Mouse (Mus musculus): ENCODE data around the gene Sun2. TPM values are rescaled to one million over a fixed set of nuclear protein-coding genes. Genes with fewer than 3 reads are reported as not detected.

The Sun2 gene
- polyA plus RNA-seq (2012; rRNA removed): 46.5 and 47.9 TPM in 2 replicates

DNA sequence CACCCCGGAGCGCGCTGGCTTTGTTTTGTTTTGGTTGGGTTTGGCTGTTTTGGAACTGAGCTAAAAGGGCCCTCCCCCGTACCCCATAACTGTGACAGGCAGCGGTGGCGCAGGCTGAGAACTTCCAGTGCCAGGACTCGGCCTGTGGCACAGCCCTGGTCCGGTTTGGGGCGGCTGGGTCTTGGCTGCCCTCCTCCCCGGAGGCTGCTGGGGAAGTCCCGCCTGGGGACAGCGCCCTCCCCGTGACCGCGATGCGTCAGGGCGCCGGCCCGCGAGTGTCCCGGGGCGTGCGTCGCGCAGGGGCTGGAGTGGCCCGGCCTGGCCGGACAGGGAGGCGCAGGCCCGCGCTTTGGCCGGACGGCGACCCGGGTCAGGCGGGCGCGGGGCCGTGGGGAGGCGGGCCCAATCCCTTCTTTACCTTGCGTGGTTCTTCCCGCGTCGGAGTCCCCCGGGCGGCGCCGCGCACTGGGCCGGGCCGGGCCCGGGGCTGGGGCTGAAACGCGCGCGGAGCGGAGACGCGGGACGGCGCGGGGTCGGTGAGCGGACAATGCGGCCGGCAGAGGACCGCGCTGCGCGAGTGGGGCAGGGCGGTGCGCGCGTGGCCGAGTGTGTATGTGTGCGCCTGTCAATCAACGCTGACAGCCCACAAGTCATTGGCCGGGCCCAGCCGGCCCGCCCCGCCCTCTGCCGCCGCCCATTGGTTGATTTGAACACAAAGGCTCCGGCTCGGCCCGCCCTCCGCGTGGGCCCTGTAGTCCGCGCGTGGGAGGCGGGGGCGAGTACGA is at the start of gene Sun2:
TSS of gene Sun2 (minus strand) at position 616 of the 785 bp plus-strand sequence.
- TF ChIP-seq POLR2A (IDR thresholded peaks at IDR 0.05; ENCODE audit: borderline replicate concordance, extremely low read depth, insufficient read depth, insufficient read length, poor library complexity, severe bottlenecking): peak; percentile 56; the same call in 1 of the 2 replicates
- TF ChIP-seq CTCF (IDR thresholded peaks at IDR 0.05; ENCODE audit: borderline replicate concordance, extremely low read depth, insufficient read depth, insufficient read length): no peak
- DNase-seq (ENCODE audit: low read depth): peak; percentile 97

DNA sequence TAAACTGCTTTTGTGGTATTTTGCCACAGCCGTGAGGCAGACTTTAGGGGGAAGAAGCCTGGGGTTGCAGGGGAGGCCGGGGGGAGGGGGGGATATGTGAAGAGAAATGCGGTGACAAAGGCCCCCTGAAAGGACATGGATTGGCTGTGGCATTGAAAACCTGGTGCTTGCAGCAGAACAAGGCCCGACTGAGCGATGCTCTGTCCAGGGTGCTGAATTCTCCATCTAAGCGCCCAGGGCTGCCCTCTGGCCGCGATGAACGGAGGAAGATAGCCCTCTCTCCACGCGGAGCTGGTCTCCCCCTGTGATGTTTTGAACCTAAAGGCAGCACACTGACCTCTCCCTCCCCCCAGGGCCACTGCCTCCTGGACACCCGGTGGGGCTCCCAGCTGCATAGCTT is 49.2 kb upstream of the Sun2 start:
- peak; percentile 62 for DNase-seq (ENCODE audit: low read depth)
- no peak for TF ChIP-seq POLR2A (IDR thresholded peaks at IDR 0.05; ENCODE audit: borderline replicate concordance, extremely low read depth, insufficient read depth, insufficient read length, poor library complexity, severe bottlenecking)
- TF ChIP-seq CTCF (IDR thresholded peaks at IDR 0.05; ENCODE audit: borderline replicate concordance, extremely low read depth, insufficient read depth, insufficient read length): no peak

DNA sequence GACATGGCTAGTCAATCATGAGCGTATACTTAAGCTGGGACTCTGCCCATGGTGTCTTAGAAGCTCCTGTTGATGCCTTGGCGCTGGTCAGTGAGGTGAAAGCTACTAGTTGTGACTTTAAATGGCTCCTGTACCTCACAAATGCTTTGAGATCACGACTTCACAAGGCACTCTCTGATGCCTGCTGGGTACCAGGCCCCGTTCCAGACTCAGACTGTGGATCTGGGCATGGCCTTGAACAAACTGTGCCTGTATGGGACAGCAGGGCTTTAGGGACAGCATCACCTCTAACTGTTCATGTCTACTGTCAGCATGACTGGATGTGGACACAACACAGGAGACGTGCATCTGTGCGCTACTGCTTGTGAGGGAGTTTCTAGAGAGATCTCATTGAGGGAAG is 48.6 kb upstream of the Sun2 start:
- no peak for DNase-seq (ENCODE audit: low read depth)
- TF ChIP-seq POLR2A (IDR thresholded peaks at IDR 0.05; ENCODE audit: borderline replicate concordance, extremely low read depth, insufficient read depth, insufficient read length, poor library complexity, severe bottlenecking): no peak
- no peak for TF ChIP-seq CTCF (IDR thresholded peaks at IDR 0.05; ENCODE audit: borderline replicate concordance, extremely low read depth, insufficient read depth, insufficient read length)

DNA sequence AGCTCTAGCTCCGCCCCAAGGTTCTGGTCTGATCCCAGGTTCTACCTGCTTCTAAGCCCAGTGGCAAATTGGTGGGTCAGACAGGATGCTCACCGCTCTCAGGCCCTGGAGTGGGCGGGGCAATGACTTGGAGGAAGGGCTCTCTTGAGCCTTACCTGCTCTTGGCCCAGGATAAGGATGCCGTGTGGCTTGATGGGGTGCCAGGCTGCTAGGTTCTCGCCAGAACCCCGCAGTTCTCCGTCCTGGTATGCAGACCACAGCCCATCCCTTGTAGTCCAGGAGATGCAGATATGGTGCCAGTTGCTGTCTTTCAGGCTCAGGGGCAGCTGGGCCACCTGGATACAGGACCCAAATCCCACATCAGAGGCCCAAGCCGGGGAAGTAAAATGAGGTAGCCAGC is 47.8 kb upstream of the Sun2 start:
- no peak for TF ChIP-seq POLR2A (IDR thresholded peaks at IDR 0.05; ENCODE audit: borderline replicate concordance, extremely low read depth, insufficient read depth, insufficient read length, poor library complexity, severe bottlenecking)
- DNase-seq (ENCODE audit: low read depth): no peak

DNA sequence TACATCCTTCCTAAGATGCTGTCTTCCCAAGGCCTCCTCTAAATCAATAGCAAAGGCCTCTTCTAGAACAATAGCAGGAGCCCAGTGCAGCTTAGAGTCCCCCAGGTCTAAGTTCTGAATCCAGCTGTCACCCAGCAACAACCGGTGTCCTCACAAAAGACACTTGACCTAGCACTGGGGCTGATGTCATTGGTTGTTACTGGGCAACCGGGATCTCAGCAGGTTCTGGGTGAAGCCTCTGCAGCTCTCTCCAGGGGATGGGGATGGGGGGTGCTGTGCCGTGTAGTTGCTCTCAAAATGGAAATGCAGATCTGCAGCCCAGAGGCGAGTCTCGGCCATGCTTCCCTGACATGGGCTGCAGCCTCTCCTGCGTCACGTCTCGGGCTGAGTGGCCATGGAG is 45.5 kb upstream of the Sun2 start:
- DNase-seq (ENCODE audit: low read depth): peak; percentile 55
- TF ChIP-seq POLR2A (IDR thresholded peaks at IDR 0.05; ENCODE audit: borderline replicate concordance, extremely low read depth, insufficient read depth, insufficient read length, poor library complexity, severe bottlenecking) (no peak), CTCF (IDR thresholded peaks at IDR 0.05; ENCODE audit: borderline replicate concordance, extremely low read depth, insufficient read depth, insufficient read length) (no peak)

DNA sequence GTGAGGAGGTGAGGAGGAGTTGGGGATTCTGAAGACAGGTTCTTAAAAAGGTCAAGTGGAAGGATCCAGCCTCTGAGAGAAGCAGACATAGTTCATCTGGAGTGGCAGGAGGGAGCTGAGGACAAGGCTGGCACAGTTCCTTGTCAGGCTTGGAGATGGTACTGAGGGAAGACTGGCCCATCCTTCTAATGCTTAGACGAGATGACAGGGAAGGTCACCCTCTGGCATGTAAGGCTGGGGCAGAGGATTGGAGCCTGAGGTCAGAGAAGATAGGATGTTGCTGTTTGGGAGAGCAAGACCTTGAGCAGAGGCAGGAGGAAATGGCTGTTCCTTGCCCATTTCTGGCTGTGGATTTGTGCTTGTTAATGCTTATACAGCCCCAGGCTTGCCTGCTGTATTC is 42.7 kb upstream of the Sun2 start:
- no peak for DNase-seq (ENCODE audit: low read depth)
- TF ChIP-seq POLR2A (IDR thresholded peaks at IDR 0.05; ENCODE audit: borderline replicate concordance, extremely low read depth, insufficient read depth, insufficient read length, poor library complexity, severe bottlenecking) (no peak), CTCF (IDR thresholded peaks at IDR 0.05; ENCODE audit: borderline replicate concordance, extremely low read depth, insufficient read depth, insufficient read length) (no peak)

DNA sequence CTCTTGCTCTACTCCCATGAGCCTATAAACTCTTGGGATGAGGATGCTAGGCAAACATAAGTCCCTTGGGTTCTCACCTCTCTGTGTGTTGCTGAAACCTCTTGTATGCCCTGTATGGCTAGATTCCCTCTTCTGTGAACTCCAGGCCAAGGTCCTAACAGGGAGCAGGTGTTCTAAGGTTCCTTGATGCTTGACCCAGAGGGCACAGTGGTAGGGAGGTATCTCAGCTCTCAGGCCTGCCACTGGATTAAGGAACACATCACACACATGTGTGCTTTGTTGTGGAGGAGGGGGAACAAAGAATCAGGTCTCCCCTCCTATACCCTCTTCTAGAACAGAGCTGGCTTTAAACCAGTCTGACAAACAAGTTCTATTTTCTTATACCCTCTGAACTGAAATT is 35.4 kb upstream of the Sun2 start, which contains the start of gene Dnal4:
TSS of gene Dnal4 (minus strand) at position 101 of the 400 bp plus-strand sequence.
- no peak for DNase-seq (ENCODE audit: low read depth)
- TF ChIP-seq CTCF (IDR thresholded peaks at IDR 0.05; ENCODE audit: borderline replicate concordance, extremely low read depth, insufficient read depth, insufficient read length): no peak
- TF ChIP-seq POLR2A (IDR thresholded peaks at IDR 0.05; ENCODE audit: borderline replicate concordance, extremely low read depth, insufficient read depth, insufficient read length, poor library complexity, severe bottlenecking): no peak

DNA sequence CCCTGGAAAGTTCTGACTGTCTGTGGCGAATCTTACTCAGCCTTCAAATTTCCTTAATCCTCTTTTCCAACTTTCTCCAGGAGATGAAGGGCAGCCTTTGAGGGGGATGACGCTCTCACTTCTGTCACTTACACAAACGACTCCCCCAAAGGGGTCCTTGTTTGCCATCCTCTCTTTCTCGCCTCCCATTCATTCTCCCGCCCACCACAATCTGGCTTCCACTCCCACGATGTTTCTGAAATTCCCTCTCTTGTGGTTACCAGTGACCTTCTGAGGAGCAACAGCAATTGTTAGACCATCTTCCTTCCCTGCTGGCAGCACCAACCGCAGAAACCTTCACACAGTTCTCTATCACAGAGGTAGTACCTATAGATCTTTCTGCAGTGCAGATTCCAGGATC is 33.3 kb upstream of the Sun2 start:
- DNase-seq (ENCODE audit: low read depth): no peak
- no peak for TF ChIP-seq POLR2A (IDR thresholded peaks at IDR 0.05; ENCODE audit: borderline replicate concordance, extremely low read depth, insufficient read depth, insufficient read length, poor library complexity, severe bottlenecking)
- no peak for TF ChIP-seq CTCF (IDR thresholded peaks at IDR 0.05; ENCODE audit: borderline replicate concordance, extremely low read depth, insufficient read depth, insufficient read length)

DNA sequence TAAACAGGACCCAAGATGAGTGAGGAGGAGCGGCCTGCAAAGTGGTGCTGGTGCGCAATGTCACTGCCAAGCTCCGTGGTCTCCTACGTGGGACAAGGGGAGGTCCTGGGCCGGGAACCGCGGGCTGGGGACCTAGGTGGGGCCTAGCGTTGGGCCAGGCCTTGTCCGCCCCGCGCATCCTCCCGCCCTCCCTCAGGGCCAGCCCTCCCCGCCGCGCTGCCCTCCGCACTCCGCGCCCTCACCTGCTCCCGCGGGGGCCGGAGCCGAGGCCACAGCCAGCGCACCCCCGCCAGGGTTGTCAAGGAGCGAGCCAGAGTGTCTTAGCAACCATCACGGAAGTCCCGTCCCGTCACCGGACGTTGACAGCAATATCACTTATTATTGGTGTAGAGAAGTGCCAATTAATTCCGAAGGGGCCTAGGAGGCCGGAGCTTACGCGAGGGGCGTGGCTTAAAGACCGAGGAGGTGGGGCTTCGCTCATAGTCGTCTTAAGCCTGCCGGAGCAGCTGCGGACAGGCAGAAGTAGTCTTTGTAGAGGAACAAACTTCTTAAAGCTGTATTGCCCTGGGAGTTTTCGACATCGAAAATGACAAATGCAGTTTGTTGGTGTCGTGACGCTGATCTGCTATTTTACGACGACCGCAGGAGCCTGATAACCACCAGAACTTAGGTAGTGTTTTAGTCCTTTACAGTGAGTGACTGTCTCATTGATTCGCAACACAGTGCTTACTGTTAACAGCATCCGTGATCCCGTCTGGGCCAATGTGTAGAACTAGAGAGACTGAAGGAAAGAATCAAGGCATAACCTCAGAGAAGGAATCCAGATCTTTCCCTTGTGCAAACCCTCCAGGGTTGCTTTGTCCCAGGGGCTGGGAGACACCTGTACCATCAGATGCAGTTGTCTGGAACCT is 32.0 kb upstream of the Sun2 start:
- DNase-seq (ENCODE audit: low read depth): peak; percentile 99
- TF ChIP-seq CTCF (IDR thresholded peaks at IDR 0.05; ENCODE audit: borderline replicate concordance, extremely low read depth, insufficient read depth, insufficient read length) (no peak), POLR2A (IDR thresholded peaks at IDR 0.05; ENCODE audit: borderline replicate concordance, extremely low read depth, insufficient read depth, insufficient read length, poor library complexity, severe bottlenecking) (no peak; the same call in 1 of the 2 replicates)

DNA sequence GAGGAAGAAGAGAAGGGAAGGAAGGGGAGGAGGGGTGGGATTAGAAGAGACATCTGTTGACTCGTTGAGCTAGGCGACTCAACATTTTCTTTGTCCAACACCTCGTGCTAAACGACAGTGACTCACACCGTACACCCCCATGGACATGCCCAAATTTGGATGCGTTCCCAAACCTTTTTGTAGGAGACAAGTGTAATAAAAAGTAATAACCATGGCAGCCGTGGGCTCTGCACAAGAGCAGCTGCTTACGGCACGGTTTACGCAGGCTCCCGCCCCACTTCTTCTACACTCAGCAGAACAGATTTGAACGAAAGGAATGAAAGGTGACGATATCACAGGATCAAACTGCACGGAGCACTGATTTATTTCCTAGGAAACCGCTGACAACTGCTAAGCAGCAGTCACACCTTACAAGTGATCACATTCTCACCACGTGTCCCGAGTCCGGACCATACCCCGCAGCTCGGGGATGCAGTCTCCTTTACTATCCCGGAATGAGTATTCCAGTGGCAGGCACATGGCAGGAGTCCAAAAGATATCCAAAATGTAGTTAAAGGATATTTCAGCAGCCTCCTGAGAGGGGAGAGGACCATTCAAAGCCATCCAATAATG is 28.4 kb upstream of the Sun2 start:
- DNase-seq (ENCODE audit: low read depth): peak; percentile 67
- TF ChIP-seq POLR2A (IDR thresholded peaks at IDR 0.05; ENCODE audit: borderline replicate concordance, extremely low read depth, insufficient read depth, insufficient read length, poor library complexity, severe bottlenecking): no peak

DNA sequence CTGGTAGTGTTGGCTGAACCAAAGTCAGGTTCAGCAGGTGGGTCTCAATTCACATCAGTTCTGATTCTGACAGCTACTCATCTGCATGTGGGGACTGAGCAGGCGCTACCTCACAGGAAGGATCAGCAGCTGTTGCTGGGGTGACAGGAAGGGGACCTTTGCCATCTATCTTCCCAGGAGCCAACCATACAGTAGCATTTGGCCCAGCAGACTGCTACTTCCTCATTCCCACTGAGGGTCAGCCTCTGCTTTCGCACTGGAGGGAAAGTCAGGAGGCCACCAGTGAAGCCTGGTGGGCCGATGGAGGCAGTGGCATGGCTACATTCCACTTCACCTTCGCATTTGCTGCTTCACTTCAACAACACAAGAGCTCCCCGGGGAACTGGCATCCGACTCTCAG is 26.0 kb upstream of the Sun2 start:
- TF ChIP-seq CTCF (IDR thresholded peaks at IDR 0.05; ENCODE audit: borderline replicate concordance, extremely low read depth, insufficient read depth, insufficient read length): no peak
- no peak for TF ChIP-seq POLR2A (IDR thresholded peaks at IDR 0.05; ENCODE audit: borderline replicate concordance, extremely low read depth, insufficient read depth, insufficient read length, poor library complexity, severe bottlenecking)
- DNase-seq (ENCODE audit: low read depth): no peak
